Mouse (Mus musculus) gastrocnemius, postnatal 36 days (tissue): ENCODE results near the gene AC134908.4. TPM values are rescaled to one million over a fixed set of nuclear protein-coding genes. Genes with fewer than 3 reads are reported as not detected.
"Not testable (repeated sequence)": the region's sequence is repeated elsewhere in the genome, so short reads cannot be mapped to it uniquely, and the experiment has no call there.

Experiments
- DNase-seq, 2 experiments: peaks; one replicate each; pipeline ENCODE4 v3.0.0; 2022
- intact Hi-C: fragments of 180-260 bp; cut with DNase I; formaldehyde crosslinking; loops from one replicate; pipeline ENCODE4 v1.15.1; 2025
- total RNA-seq, 2 experiments: library from RNA; stranded (reverse); gene quantifications; 2 replicates each; pipeline ENCODE4 v1.2.3; 2021

The AC134908.4 gene
- total RNA-seq, 2 experiments from 2014 or later, result not detected

- intact Hi-C loops, result no loop called here
- DNase-seq, result peak; percentile 71 to 73
Observed at GRCm38 (mm10) chr17:25813471-25813870, 18.0 kb upstream of the AC134908.4 start.

DNA sequence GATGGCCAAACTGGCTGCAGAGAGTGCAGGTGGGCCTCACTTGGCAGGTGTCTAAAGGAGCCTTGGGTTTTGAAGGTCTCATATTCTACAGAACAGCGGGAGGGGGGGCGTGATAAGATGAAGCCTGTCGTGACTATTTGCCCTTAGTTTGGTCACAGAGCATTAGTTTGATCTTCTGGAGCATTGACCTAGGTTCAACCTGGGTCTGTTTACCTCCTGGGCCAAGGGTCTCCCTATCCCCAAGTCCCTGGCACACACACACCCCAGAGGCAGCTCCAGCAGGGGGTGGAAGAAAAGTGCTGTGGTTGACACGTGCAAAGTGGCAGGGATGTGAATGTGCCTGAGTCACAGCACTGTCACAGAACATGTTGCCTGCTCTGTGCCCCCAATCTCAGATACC, 15.4 kb upstream of the AC134908.4 start:
- intact Hi-C loops, result no loop called here
- no peak for DNase-seq

DNA sequence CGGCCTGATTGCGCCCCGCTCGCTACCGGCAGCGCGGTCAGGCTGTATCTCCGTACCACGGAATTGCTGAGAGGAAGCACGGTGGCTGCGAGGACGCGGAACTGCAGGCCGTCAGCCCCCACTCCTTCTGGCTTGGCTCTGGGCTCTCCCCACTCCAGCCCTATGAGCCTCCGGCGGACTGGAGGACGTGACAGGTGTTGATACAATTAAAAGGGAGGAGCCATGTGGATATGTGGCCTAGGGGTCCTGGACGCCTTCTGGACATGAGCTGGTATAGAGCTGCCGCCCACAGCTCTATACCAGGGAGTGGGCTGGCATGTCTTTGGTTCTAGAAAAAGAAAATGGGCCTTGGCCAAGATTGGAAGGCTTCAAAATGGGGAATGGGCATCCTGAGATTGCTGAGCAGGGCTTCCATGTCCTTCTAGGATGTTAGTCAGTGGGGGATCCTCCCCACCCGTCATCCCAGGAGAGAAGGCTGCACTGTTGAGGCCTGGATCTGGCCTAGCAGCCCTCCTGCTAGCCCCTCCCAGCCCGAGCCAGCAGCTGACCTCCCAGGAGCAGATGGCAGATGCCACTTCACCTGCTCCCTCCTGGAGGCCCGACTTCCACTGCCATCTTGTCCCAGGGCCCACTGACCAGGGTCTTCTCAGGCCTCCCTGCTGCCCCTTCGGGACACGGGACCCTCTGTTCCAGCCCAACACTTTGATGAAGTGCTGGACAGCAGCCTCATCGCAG, 14.3 kb upstream of the AC134908.4 start:
- DNase-seq, result no peak
- intact Hi-C loops, result no loop called here

GRCm38 (mm10) chr17:25808789-25809605, 13.5 kb upstream of the AC134908.4 start, which contains the start of gene Fbxl16:
TSS of gene Fbxl16 (plus strand) at chr17:25809085.
- intact Hi-C loops, result no loop called here
- DNase-seq, result peak in 1 of 2 experiments; percentile 42

- intact Hi-C loops, result no loop called here
Observed at GRCm38 (mm10) chr17:25808028-25808427, 12.6 kb upstream of the AC134908.4 start.

DNA sequence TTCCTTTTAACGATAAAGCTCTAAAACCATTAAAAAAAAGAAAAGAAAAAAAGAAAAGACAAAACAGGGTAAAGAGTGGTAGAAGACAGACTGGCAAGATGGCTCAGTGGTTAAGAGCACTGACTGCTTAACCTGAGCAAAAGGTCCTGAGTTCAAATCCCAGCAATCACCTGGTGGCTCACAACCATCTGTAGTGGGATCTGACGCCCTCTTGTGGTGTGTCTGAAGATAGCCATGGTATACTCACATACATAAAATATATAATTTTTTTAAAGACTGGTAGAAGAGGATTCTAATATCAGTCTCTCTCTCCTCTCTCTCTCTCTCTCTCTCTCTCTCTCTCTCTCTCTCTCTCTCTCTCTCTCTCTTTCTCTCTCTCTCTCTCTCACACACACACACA, 12.0 kb upstream of the AC134908.4 start:
- DNase-seq, intact Hi-C loops: not testable (repeated sequence)

More at GRCm38 (mm10) chr17:25808028-25808427, 12.6 kb upstream of the AC134908.4 start:
- DNase-seq, result no peak

- no peak for DNase-seq
- intact Hi-C loops, result no loop called here
Observed at GRCm38 (mm10) chr17:25806507-25806906, 11.0 kb upstream of the AC134908.4 start.

DNA sequence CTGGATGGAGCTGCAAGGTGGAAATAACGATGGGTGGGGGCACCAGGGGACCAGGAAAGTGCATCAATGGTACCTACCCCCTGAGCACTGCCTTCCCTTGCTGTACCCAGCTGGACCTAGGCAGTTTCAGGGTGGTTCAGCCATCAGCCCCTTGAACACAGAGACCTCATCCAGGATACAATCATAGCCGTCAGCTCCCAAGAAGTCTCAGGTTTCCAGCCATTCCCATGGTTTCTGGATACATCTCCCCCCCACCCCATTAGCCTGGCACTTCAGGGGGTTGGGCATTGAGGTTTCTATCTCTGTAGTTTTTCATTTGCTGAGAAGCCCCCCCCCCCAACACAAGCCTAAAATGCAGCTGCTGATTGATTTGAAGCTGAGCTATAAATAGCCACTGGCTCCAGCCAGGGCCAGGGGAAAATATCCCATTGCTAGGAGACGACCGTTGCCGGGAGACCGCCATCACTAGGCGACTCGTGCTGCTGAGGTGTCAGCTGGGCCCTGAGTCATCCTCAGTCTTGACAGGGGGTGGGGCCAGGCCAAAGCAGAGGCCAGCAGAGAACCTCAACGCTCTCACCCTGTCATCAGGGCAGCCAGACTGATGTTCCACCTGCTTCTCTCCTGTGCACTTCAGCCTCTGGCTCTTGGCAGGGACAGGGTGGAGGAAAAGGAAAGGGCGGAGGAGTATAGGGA, 7.5 kb upstream of the AC134908.4 start:
- intact Hi-C loops, result loop anchor here (5.0 kb wide), 1 partner anchor 71 kb away; no protein-coding TSS in a partner anchor
- DNase-seq, result no peak

- DNase-seq, result peak in 1 of 2 experiments; percentile 49
- intact Hi-C loops, result loop anchor here (1.0 to 5.0 kb wide), 2 partner anchors 28 to 69 kb away; partner anchors contain the start of gene Narfl
Observed at GRCm38 (mm10) chr17:25801029-25801428, 5.6 kb upstream of the AC134908.4 start.

GRCm38 (mm10) chr17:25796951-25797369, 1.5 kb upstream of the AC134908.4 start, which contains the start of gene Metrn:
TSS of gene Metrn (minus strand) at chr17:25797136.
- peak; percentile 76 to 86 for DNase-seq
- intact Hi-C loops, result loop anchor here (2.0 kb wide), 1 partner anchor 22 kb away; no protein-coding TSS in a partner anchor

GRCm38 (mm10) chr17:25796211-25796771, 832 bp upstream of the AC134908.4 start:
- intact Hi-C loops, result loop anchor here (2.0 kb wide), 1 partner anchor 21 kb away; no protein-coding TSS in a partner anchor
- DNase-seq, result peak; percentile 50 to 56

- no peak for DNase-seq
- intact Hi-C loops, result no loop called here
Observed at GRCm38 (mm10) chr17:25794998-25795397, 461 bp downstream of the AC134908.4 start.

GRCm38 (mm10) chr17:25794197-25794596, 1.3 kb downstream of the AC134908.4 start:
- intact Hi-C loops, result no loop called here
- no peak for DNase-seq

DNA sequence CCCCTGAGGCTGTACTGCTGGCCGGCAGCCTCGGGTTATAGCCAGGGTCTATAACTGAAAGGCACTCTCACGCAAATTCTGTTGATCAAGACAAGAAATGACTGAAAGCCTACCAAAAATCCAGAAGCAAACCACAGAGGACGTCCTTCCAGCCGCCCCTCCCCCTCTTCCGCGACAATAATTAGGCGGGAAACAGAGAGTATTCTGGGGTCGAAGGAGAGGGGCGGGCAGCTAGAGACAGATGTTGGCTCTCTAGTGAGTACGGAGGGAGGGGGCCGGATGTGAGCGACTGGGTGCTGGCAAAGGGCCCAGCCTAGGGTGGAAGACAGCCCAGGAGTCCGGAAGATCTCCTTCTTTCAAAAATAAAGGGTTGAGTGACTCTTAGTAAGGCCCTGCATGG, 2.8 kb downstream of the AC134908.4 start, which contains the start of gene Fam173a:
Gene Fam173a, minus strand, starts transcription at position 287 of the 400 bp plus-strand sequence.
- peak in 1 of 2 experiments; percentile 66 for DNase-seq
- intact Hi-C loops, result no loop called here

- intact Hi-C loops, result no loop called here
Observed at GRCm38 (mm10) chr17:25791843-25792527, 3.5 kb downstream of the AC134908.4 start.

DNA sequence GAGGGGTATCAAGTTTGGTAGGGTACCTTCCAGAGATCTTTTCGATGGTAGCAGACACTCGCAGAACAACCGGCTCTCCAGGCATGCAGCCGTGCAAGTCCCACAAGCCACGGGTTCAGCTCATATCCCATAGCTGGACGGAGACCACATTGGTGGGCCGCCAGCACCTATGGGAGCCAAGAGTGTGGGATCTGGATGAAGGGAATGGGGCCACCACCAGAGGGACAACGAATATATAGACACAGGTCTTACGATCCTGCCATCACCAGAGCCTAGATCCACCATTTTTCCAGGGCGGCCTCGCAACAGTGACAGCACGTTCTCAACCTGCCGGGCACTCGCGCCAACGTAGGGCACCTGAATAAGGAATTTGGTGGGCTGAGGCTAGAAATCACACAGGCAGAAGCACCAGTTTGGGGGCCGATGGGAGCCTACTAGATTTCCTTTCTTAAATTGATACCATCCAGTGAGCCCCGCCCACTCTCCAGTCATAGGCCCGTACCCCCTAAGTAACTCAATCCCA, 4.1 kb downstream of the AC134908.4 start:
- no peak for DNase-seq
- intact Hi-C loops, result no loop called here

More at GRCm38 (mm10) chr17:25791843-25792527, 3.5 kb downstream of the AC134908.4 start:
- DNase-seq, result peak; percentile 77 to 88

DNA sequence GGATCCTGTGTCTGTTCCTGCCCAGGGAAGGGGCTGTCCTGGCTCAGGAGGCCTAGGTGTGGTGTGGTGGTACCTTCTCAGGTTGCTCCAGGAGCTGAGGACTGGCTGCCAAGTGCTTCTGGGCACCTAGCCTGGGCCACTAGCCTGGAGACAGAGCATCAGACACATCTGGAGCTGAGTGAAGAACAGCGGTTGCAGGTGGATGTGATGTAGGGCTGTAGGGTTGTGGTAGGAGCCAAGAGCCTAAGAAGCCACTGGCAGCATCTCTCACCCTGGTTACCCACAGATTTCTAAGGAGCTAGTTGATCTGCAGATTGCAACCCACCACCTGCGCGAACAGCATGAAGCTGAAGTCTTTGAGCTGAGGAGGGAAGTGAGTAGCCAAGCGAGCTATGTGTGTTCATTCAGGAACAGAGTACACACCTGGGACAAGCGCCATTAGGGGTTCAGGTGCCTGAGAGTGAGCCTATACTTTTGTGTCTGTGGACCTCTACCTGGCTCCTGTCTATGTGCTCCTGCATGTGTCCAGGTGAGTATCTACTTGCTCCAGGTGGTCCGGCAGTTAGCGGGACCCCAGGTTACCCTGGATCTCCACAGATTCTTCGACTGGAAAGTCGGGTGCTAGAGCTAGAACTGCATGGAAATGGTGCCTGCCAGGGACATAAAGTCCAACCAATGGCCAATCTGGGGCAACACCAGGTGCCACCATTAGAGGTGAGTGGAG, 8.5 kb downstream of the AC134908.4 start:
- DNase-seq, result no peak
- intact Hi-C loops, result no loop called here

DNA sequence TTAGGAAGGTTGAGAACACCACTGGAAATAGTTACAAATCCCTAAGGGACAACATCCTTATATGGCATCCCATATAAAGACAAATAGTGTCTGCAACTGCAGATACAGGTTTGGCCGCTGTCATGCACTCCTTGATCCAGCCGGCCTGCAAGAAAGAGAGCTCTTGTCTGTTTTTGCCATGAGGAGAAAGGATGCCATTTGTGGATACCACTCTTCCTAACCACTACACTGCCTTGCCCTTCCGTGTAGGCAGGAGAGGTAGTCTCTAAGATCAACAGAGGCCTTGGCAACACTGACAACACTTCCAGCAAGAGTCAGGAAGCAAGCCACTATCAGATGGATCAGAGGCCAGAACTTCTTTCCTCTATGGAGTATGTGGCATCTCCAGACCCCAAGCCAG, 9.2 kb downstream of the AC134908.4 start, which contains the start of gene Ccdc78:
Gene Ccdc78, plus strand, starts transcription at position 301 of the 400 bp plus-strand sequence.
- intact Hi-C loops, result no loop called here

More for the DNA sequence above, 9.2 kb downstream of the AC134908.4 start, which contains the start of gene Ccdc78:
- DNase-seq, result no peak
